19 mouse cellular contexts compared by ENCODE assay signal in genomic region chr4:129995255-129995654, GRCm38 (mm10). TPM values are rescaled to one million over a fixed set of nuclear protein-coding genes. Genes with fewer than 3 reads are reported as not detected.
DNase-seq lines count a peak whose midpoint lies in the region; ATAC-seq and TF ChIP-seq lines count a peak whose summit lies in the region.
"Had no signal": no experiment of that assay in that cellular context is flagged by ENCODE, and none has a peak within 500 bp of the region (broad histone marks: within the 10 kb centered on the region; RNA-seq: fewer than 3 reads in every experiment).

No protein-coding gene starts in this region.

- H3K36me3 ChIP-seq in forebrain, embryonic 13.5 days (ENCODE audit: poor library complexity, severe bottlenecking) = peaks cover 25% of the 10 kb centered on the region
- peaks cover 13% of the 10 kb centered on the region for H3K36me3 ChIP-seq in forebrain, embryonic 12.5 days (replicated peaks)
- peaks cover 3% of the 10 kb centered on the region; the same call in 1 of the 2 replicates for H3K36me3 ChIP-seq in hindbrain, postnatal 0 days (ENCODE audit: insufficient read depth, low read length)
- peaks cover 17% of the 10 kb centered on the region for H3K36me3 ChIP-seq in hindbrain, embryonic 14.5 days (replicated peaks; ENCODE audit: control insufficient read depth, insufficient read depth)
- H3K36me3 ChIP-seq: G1E; heart, embryonic 13.5 days had no signal

- H3K27me3 ChIP-seq in forebrain, embryonic 13.5 days = no peaks in the 10 kb centered on the region
- peaks cover 11% of the 10 kb centered on the region; the same call in 1 of the 2 replicates for H3K27me3 ChIP-seq in forebrain, embryonic 12.5 days
- no peaks in the 10 kb centered on the region for H3K27me3 ChIP-seq in hindbrain, postnatal 0 days (ENCODE audit: insufficient read depth, low read length)
- no peaks in the 10 kb centered on the region for H3K27me3 ChIP-seq in hindbrain, embryonic 14.5 days (ENCODE audit: control insufficient read depth, insufficient read depth, low read length)

- H3K4me1 ChIP-seq in forebrain, embryonic 13.5 days = peaks cover 31% of the 10 kb centered on the region
- H3K4me1 ChIP-seq in forebrain, embryonic 12.5 days = peaks cover 12% of the 10 kb centered on the region
- peaks cover 15% of the 10 kb centered on the region for H3K4me1 ChIP-seq in hindbrain, postnatal 0 days (ENCODE audit: insufficient read depth, low read length)
- peaks cover 5% of the 10 kb centered on the region for H3K4me1 ChIP-seq in hindbrain, embryonic 14.5 days (replicated peaks; ENCODE audit: control insufficient read depth, insufficient read depth, low read length)

- 90% methylated on average over 8 of the region's 8 CpGs for WGBS in forebrain, embryonic 13.5 days
- 87% methylated on average over 7 of the region's 8 CpGs for WGBS in forebrain, embryonic 12.5 days
- 65% methylated on average over 8 of the region's 8 CpGs for WGBS in hindbrain, postnatal 0 days
- 82% methylated on average over 8 of the region's 8 CpGs for WGBS in hindbrain, embryonic 14.5 days

- no peak for TF ChIP-seq CTCF in hindbrain, postnatal 0 days (IDR thresholded peaks at IDR 0.05; ENCODE audit: low read depth)

- H3K9ac ChIP-seq in forebrain, embryonic 13.5 days = no peak overlapping the region
- no peak overlapping the region for H3K9ac ChIP-seq in forebrain, embryonic 12.5 days
- no peak overlapping the region for H3K9ac ChIP-seq in hindbrain, postnatal 0 days (replicated peaks; ENCODE audit: low read length)
- no peak overlapping the region for H3K9ac ChIP-seq in hindbrain, embryonic 14.5 days
- H3K9ac ChIP-seq: heart, embryonic 13.5 days had no signal

- DNase-seq in hindbrain, postnatal 0 days (ENCODE audit: low spot score) = no peak
- DNase-seq in hindbrain, embryonic 14.5 days (ENCODE audit: low spot score) = no peak
- peak; percentile 54 for DNase-seq in right cerebral cortex, adult 18-20 months
- DNase-seq in right cerebral cortex, postnatal 10 days (ENCODE audit: low spot score in 2 of 2) = no peak
- no peak for DNase-seq in lung, postnatal 14 days
- DNase-seq: adrenal gland, postnatal 10 days; cerebellum, adult 9-10 months; cerebellum, postnatal 25 days; gastrocnemius, adult 2 months; gastrocnemius, postnatal 25 days; heart, postnatal 36 days had no signal

- no peak overlapping the region for H3K4me3 ChIP-seq in forebrain, embryonic 13.5 days
- no peak overlapping the region for H3K4me3 ChIP-seq in forebrain, embryonic 12.5 days (replicated peaks)
- no peak overlapping the region for H3K4me3 ChIP-seq in hindbrain, postnatal 0 days (ENCODE audit: low read length)
- no peak overlapping the region for H3K4me3 ChIP-seq in hindbrain, embryonic 14.5 days (replicated peaks; ENCODE audit: low read length)
- H3K4me3 ChIP-seq: embryonic facial prominence, embryonic 13.5 days; gastrocnemius, adult 2 months; heart, embryonic 13.5 days had no signal

- no peak overlapping the region for H3K4me2 ChIP-seq in forebrain, embryonic 13.5 days
- no peak overlapping the region for H3K4me2 ChIP-seq in forebrain, embryonic 12.5 days
- no peak overlapping the region for H3K4me2 ChIP-seq in hindbrain, postnatal 0 days (ENCODE audit: low read depth, low read length)
- no peak overlapping the region for H3K4me2 ChIP-seq in hindbrain, embryonic 14.5 days (replicated peaks)
- H3K4me2 ChIP-seq: embryonic facial prominence, embryonic 13.5 days; heart, embryonic 13.5 days had no signal

- ATAC-seq in forebrain, embryonic 13.5 days = no peak
- no peak for ATAC-seq in forebrain, embryonic 12.5 days (ENCODE audit: low FRiP score)
- no peak for ATAC-seq in hindbrain, postnatal 0 days
- no peak for ATAC-seq in hindbrain, embryonic 14.5 days (ENCODE audit: low FRiP score)
- ATAC-seq: CD4-positive, CD25-positive, alpha-beta regulatory T cell, adult 4 months; hindbrain, embryonic 16.5 days had no signal

- H3K27ac ChIP-seq in forebrain, embryonic 13.5 days = peak overlapping the region; percentile 1; the same call in 1 of the 2 replicates
- no peak overlapping the region for H3K27ac ChIP-seq in forebrain, embryonic 12.5 days
- H3K27ac ChIP-seq in hindbrain, postnatal 0 days = peak overlapping the region; percentile 64; the same call in 1 of the 2 replicates
- no peak overlapping the region for H3K27ac ChIP-seq in hindbrain, embryonic 14.5 days
- H3K27ac ChIP-seq: embryonic facial prominence, embryonic 13.5 days; gastrocnemius, adult 2 months; heart, embryonic 13.5 days had no signal

- H3K9me3 ChIP-seq in forebrain, embryonic 13.5 days (replicated peaks) = no peaks in the 10 kb centered on the region
- H3K9me3 ChIP-seq in forebrain, embryonic 12.5 days = no peaks in the 10 kb centered on the region
- no peaks in the 10 kb centered on the region for H3K9me3 ChIP-seq in hindbrain, postnatal 0 days (ENCODE audit: low read length)
- no peaks in the 10 kb centered on the region for H3K9me3 ChIP-seq in hindbrain, embryonic 14.5 days (ENCODE audit: control insufficient read depth, low read length)
- H3K9me3 ChIP-seq: embryonic facial prominence, embryonic 13.5 days; G1E; heart, embryonic 13.5 days had no signal

RNA-seq across cellular contexts. Expression of gene Adgrb2, which starts 10.6 kb away (rescaled TPM):
- 6.4 and 8.3 TPM in 2 replicates for polyA plus RNA-seq in forebrain, embryonic 13.5 days (2015; fragmentation: Nextera tagmentation; extraction: Ambion mirVana)
- polyA plus RNA-seq in forebrain, embryonic 12.5 days (2016; fragmentation: Nextera tagmentation; extraction: Ambion mirVana) = 5.6 and 7.3 TPM in 2 replicates
- 306 and 313 TPM in 2 replicates for total RNA-seq in hindbrain, postnatal 0 days (2014; rRNA removed)
- polyA plus RNA-seq in hindbrain, postnatal 0 days (2015; fragmentation: Nextera tagmentation; extraction: Ambion mirVana) = 14.3 and 15.9 TPM in 2 replicates
- 16.9 and 19.0 TPM in 2 replicates for polyA plus RNA-seq in hindbrain, embryonic 14.5 days (2014; fragmentation: Nextera tagmentation; extraction: Ambion mirVana)
- total RNA-seq: granulocyte monocyte progenitor cell, adult 5-6 weeks had no signal
- polyA plus RNA-seq: G1E had no signal

RNA-seq across cellular contexts. Expression of gene Col16a1, which starts 52.4 kb away (rescaled TPM):
- 2.5 and 2.9 TPM in 2 replicates for polyA plus RNA-seq in forebrain, embryonic 13.5 days (2015; fragmentation: Nextera tagmentation; extraction: Ambion mirVana)
- 10.8 and 14.8 TPM in 2 replicates for polyA plus RNA-seq in forebrain, embryonic 12.5 days (2016; fragmentation: Nextera tagmentation; extraction: Ambion mirVana)
- total RNA-seq in hindbrain, postnatal 0 days (2014; rRNA removed) = 19.9 and 21.5 TPM in 2 replicates
- 13.1 and 13.8 TPM in 2 replicates for polyA plus RNA-seq in hindbrain, postnatal 0 days (2015; fragmentation: Nextera tagmentation; extraction: Ambion mirVana)
- 10.1 and 11.1 TPM in 2 replicates for polyA plus RNA-seq in hindbrain, embryonic 14.5 days (2014; fragmentation: Nextera tagmentation; extraction: Ambion mirVana)
- total RNA-seq: G1E had no signal
- polyA plus RNA-seq: CD4-positive, CD25-positive, alpha-beta regulatory T cell, adult 4 months; G1E had no signal

Comparison
In these comparisons a context has a peak if more than half of its experiments do, and no peak if none do; other contexts are left out.
1. H3K27ac ChIP-seq: peak in forebrain, embryonic 13.5 days (single experiment) and hindbrain, postnatal 0 days (single experiment); none in forebrain, embryonic 12.5 days (single experiment) and hindbrain, embryonic 14.5 days (single experiment).